Mouse (Mus musculus): Measurements from ENCODE around the gene Rbfox1. TPM values are rescaled to one million over a fixed set of nuclear protein-coding genes. Genes with fewer than 3 reads are reported as not detected.

Gene Rbfox1
- polyA plus RNA-seq, 1 experiment from 2014 or later, result 2.7 TPM

GRCm38 (mm10) chr16:6813871-6814270 is 928.7 kb downstream of the Rbfox1 start:
- no peak overlapping the region for H3K4me3 ChIP-seq (ENCODE audit: low read depth, low read length)
- 66% methylated on average over 3 of the region's 3 CpGs for WGBS

GRCm38 (mm10) chr16:6821741-6822140 is 936.6 kb downstream of the Rbfox1 start:
- no peak overlapping the region for H3K27ac ChIP-seq (ENCODE audit: low read length)
- no peaks in the 10 kb centered on the region for H3K4me1 ChIP-seq (ENCODE audit: control insufficient read depth, insufficient read depth, low read length)
- no peak for ATAC-seq (ENCODE audit: insufficient number of reproducible peaks, insufficient read depth, low FRiP score, low read depth)
- no peak overlapping the region for H3K4me2 ChIP-seq (replicated peaks; ENCODE audit: low read depth, low read length)
- no peak overlapping the region for H3K4me3 ChIP-seq (ENCODE audit: low read depth, low read length)
- WGBS, result 27% methylated on average over 1 of the region's 1 CpGs
- no peaks in the 10 kb centered on the region for H3K9me3 ChIP-seq (ENCODE audit: control insufficient read depth, low read depth, low read length)
- no peak overlapping the region for H3K9ac ChIP-seq (replicated peaks; ENCODE audit: low read depth, low read length)
- no peaks in the 10 kb centered on the region for H3K36me3 ChIP-seq (ENCODE audit: control insufficient read depth, insufficient read depth, low read length)
- no peaks in the 10 kb centered on the region for H3K27me3 ChIP-seq (ENCODE audit: control insufficient read depth, insufficient read depth, low read length)

More at GRCm38 (mm10) chr16:6813871-6814270, 928.7 kb downstream of the Rbfox1 start:
- Histone ChIP-seq H3K4me1 (ENCODE audit: control insufficient read depth, insufficient read depth, low read length) (no peaks in the 10 kb centered on the region), H3K27me3 (ENCODE audit: control insufficient read depth, insufficient read depth, low read length) (no peaks in the 10 kb centered on the region), H3K4me2 (replicated peaks; ENCODE audit: low read depth, low read length) (no peak overlapping the region), H3K9me3 (ENCODE audit: control insufficient read depth, low read depth, low read length) (no peaks in the 10 kb centered on the region), H3K9ac (replicated peaks; ENCODE audit: low read depth, low read length) (no peak overlapping the region), H3K27ac (ENCODE audit: low read length) (no peak overlapping the region), H3K36me3 (ENCODE audit: control insufficient read depth, insufficient read depth, low read length) (no peaks in the 10 kb centered on the region)
- no peak for ATAC-seq (ENCODE audit: insufficient number of reproducible peaks, insufficient read depth, low FRiP score, low read depth)

GRCm38 (mm10) chr16:6829892-6830524 is 944.9 kb downstream of the Rbfox1 start:
- Histone ChIP-seq H3K4me2 (replicated peaks; ENCODE audit: low read depth, low read length) (no peak overlapping the region), H3K9me3 (ENCODE audit: control insufficient read depth, low read depth, low read length) (no peaks in the 10 kb centered on the region), H3K27ac (ENCODE audit: low read length) (no peak overlapping the region), H3K9ac (replicated peaks; ENCODE audit: low read depth, low read length) (no peak overlapping the region), H3K4me1 (ENCODE audit: control insufficient read depth, insufficient read depth, low read length) (no peaks in the 10 kb centered on the region), H3K36me3 (ENCODE audit: control insufficient read depth, insufficient read depth, low read length) (no peaks in the 10 kb centered on the region), H3K27me3 (ENCODE audit: control insufficient read depth, insufficient read depth, low read length) (no peaks in the 10 kb centered on the region), H3K4me3 (ENCODE audit: low read depth, low read length) (no peak overlapping the region)
- WGBS, result 54% methylated on average over 6 of the region's 6 CpGs
- ATAC-seq (ENCODE audit: insufficient number of reproducible peaks, insufficient read depth, low FRiP score, low read depth), result no peak

- H3K36me3 ChIP-seq (ENCODE audit: control insufficient read depth, insufficient read depth, low read length), result no peaks in the 10 kb centered on the region
- H3K9me3 ChIP-seq (ENCODE audit: control insufficient read depth, low read depth, low read length), result no peaks in the 10 kb centered on the region
- no peak overlapping the region for H3K27ac ChIP-seq (ENCODE audit: low read length)
- no peak for ATAC-seq (ENCODE audit: insufficient number of reproducible peaks, insufficient read depth, low FRiP score, low read depth)
- no peaks in the 10 kb centered on the region for H3K27me3 ChIP-seq (ENCODE audit: control insufficient read depth, insufficient read depth, low read length)
- no peaks in the 10 kb centered on the region for H3K4me1 ChIP-seq (ENCODE audit: control insufficient read depth, insufficient read depth, low read length)
- no peak overlapping the region for H3K4me2 ChIP-seq (replicated peaks; ENCODE audit: low read depth, low read length)
- H3K9ac ChIP-seq (replicated peaks; ENCODE audit: low read depth, low read length), result no peak overlapping the region
- H3K4me3 ChIP-seq (ENCODE audit: low read depth, low read length), result no peak overlapping the region
Measured at GRCm38 (mm10) chr16:6833486-6833885, 948.3 kb downstream of the Rbfox1 start.

GRCm38 (mm10) chr16:6835051-6835450 is 949.9 kb downstream of the Rbfox1 start:
- ATAC-seq (ENCODE audit: insufficient number of reproducible peaks, insufficient read depth, low FRiP score, low read depth), result no peak
- Histone ChIP-seq H3K27me3 (ENCODE audit: control insufficient read depth, insufficient read depth, low read length) (no peaks in the 10 kb centered on the region), H3K4me3 (ENCODE audit: low read depth, low read length) (no peak overlapping the region), H3K36me3 (ENCODE audit: control insufficient read depth, insufficient read depth, low read length) (no peaks in the 10 kb centered on the region), H3K27ac (ENCODE audit: low read length) (no peak overlapping the region), H3K9me3 (ENCODE audit: control insufficient read depth, low read depth, low read length) (no peaks in the 10 kb centered on the region), H3K4me2 (replicated peaks; ENCODE audit: low read depth, low read length) (no peak overlapping the region), H3K9ac (replicated peaks; ENCODE audit: low read depth, low read length) (no peak overlapping the region), H3K4me1 (ENCODE audit: control insufficient read depth, insufficient read depth, low read length) (no peaks in the 10 kb centered on the region)
- WGBS, result 24% methylated on average over 5 of the region's 5 CpGs

- 36% methylated on average over 15 of the region's 15 CpGs for WGBS
- H3K4me1 ChIP-seq (ENCODE audit: control insufficient read depth, insufficient read depth, low read length), result peaks cover 2% of the 10 kb centered on the region; the same call in 1 of the 2 replicates
- peak; percentile 69; the same call in 1 of the 2 replicates for ATAC-seq (ENCODE audit: insufficient number of reproducible peaks, insufficient read depth, low FRiP score, low read depth)
- H3K36me3 ChIP-seq (ENCODE audit: control insufficient read depth, insufficient read depth, low read length), result no peaks in the 10 kb centered on the region
- H3K4me2 ChIP-seq (replicated peaks; ENCODE audit: low read depth, low read length), result no peak overlapping the region
- no peaks in the 10 kb centered on the region for H3K9me3 ChIP-seq (ENCODE audit: control insufficient read depth, low read depth, low read length)
- no peaks in the 10 kb centered on the region for H3K27me3 ChIP-seq (ENCODE audit: control insufficient read depth, insufficient read depth, low read length)
- H3K4me3 ChIP-seq (ENCODE audit: low read depth, low read length), result no peak overlapping the region
- H3K27ac ChIP-seq (ENCODE audit: low read length), result no peak overlapping the region
- H3K9ac ChIP-seq (replicated peaks; ENCODE audit: low read depth, low read length), result no peak overlapping the region
Measured at GRCm38 (mm10) chr16:6839299-6839995, 954.3 kb downstream of the Rbfox1 start.

GRCm38 (mm10) chr16:6840007-6840406 is 954.9 kb downstream of the Rbfox1 start:
- 55% methylated on average over 3 of the region's 3 CpGs for WGBS
- Histone ChIP-seq H3K4me3 (ENCODE audit: low read depth, low read length) (no peak overlapping the region), H3K27me3 (ENCODE audit: control insufficient read depth, insufficient read depth, low read length) (no peaks in the 10 kb centered on the region), H3K4me1 (ENCODE audit: control insufficient read depth, insufficient read depth, low read length) (peaks cover 2% of the 10 kb centered on the region; the same call in 1 of the 2 replicates), H3K4me2 (replicated peaks; ENCODE audit: low read depth, low read length) (no peak overlapping the region), H3K36me3 (ENCODE audit: control insufficient read depth, insufficient read depth, low read length) (no peaks in the 10 kb centered on the region), H3K9me3 (ENCODE audit: control insufficient read depth, low read depth, low read length) (no peaks in the 10 kb centered on the region), H3K27ac (ENCODE audit: low read length) (no peak overlapping the region), H3K9ac (replicated peaks; ENCODE audit: low read depth, low read length) (no peak overlapping the region)
- ATAC-seq (ENCODE audit: insufficient number of reproducible peaks, insufficient read depth, low FRiP score, low read depth), result no peak

- Histone ChIP-seq H3K4me1 (ENCODE audit: control insufficient read depth, insufficient read depth, low read length) (peaks cover 2% of the 10 kb centered on the region; the same call in 1 of the 2 replicates), H3K27ac (ENCODE audit: low read length) (no peak overlapping the region), H3K4me2 (replicated peaks; ENCODE audit: low read depth, low read length) (no peak overlapping the region), H3K9me3 (ENCODE audit: control insufficient read depth, low read depth, low read length) (no peaks in the 10 kb centered on the region), H3K27me3 (ENCODE audit: control insufficient read depth, insufficient read depth, low read length) (no peaks in the 10 kb centered on the region), H3K4me3 (ENCODE audit: low read depth, low read length) (no peak overlapping the region), H3K36me3 (ENCODE audit: control insufficient read depth, insufficient read depth, low read length) (no peaks in the 10 kb centered on the region), H3K9ac (replicated peaks; ENCODE audit: low read depth, low read length) (no peak overlapping the region)
- 74% methylated on average over 7 of the region's 7 CpGs for WGBS
- ATAC-seq (ENCODE audit: insufficient number of reproducible peaks, insufficient read depth, low FRiP score, low read depth), result no peak
Measured at GRCm38 (mm10) chr16:6840461-6840860, 955.3 kb downstream of the Rbfox1 start.
